Mouse (Mus musculus) intestine, embryonic 16.5 days (tissue): Measurements from ENCODE around the gene Hist1h1t. TPM values are rescaled to one million over a fixed set of nuclear protein-coding genes. Genes with fewer than 3 reads are reported as not detected.
A peak's percentile ranks its signal among the peaks of the same experiment; 100 is the strongest.

Source experiments
- ATAC-seq: fragments of 200-750 bp; cut with Nextera tagmentation; 2 replicates; pipeline ENCODE4 v1.8.0; 2017; ENCODE audit warnings: moderate TSS enrichment, moderate library complexity
- H3K27ac ChIP-seq: fragments of 300-500 bp; sonication (generic); 2 replicates; pipeline ENCODE4 v1.5.1; 2014; ENCODE audit warnings: mild to moderate bottlenecking, low read length
- H3K27me3 ChIP-seq: fragments of 300-500 bp; sonication (generic); replicated peaks from 2 replicates; pipeline ENCODE4 v1.6.1; 2014; ENCODE audit warnings: low read length, control low read depth, mixed read lengths; ENCODE audit not compliant: control insufficient read depth, insufficient read depth
- H3K36me3 ChIP-seq: fragments of 300-500 bp; sonication (generic); 2 replicates; pipeline ENCODE4 v1.6.1; 2014; ENCODE audit warnings: low read length, control low read depth; ENCODE audit not compliant: control insufficient read depth, insufficient read depth
- H3K4me1 ChIP-seq: fragments of 300-500 bp; sonication (generic); 2 replicates; pipeline ENCODE4 v1.6.1; 2014; ENCODE audit warnings: low read length, control low read depth, mixed read lengths; ENCODE audit not compliant: control insufficient read depth, insufficient read depth
- H3K4me2 ChIP-seq: fragments of 300-500 bp; sonication (generic); 2 replicates; pipeline ENCODE4 v1.6.1; 2014; ENCODE audit warnings: low read depth, low read length, control low read depth
- H3K4me3 ChIP-seq: fragments of 300-500 bp; sonication (generic); 2 replicates; pipeline ENCODE4 v1.5.1; 2014; ENCODE audit warnings: mild to moderate bottlenecking, low read length
- H3K9ac ChIP-seq: fragments of 300-500 bp; sonication (generic); 2 replicates; pipeline ENCODE4 v1.6.1; 2014; ENCODE audit warnings: low read depth, low read length
- H3K9me3 ChIP-seq: fragments of 300-500 bp; sonication (generic); 2 replicates; pipeline ENCODE4 v1.6.1; 2016; ENCODE audit warnings: low read length, control low read depth; ENCODE audit not compliant: control insufficient read depth
- WGBS: fragments of 180-500 bp; shearing (Covaris S2); extraction: QIAGEN DNeasy Blood & Tissue Kit; methylation state at CpG from one replicate; pipeline ENCODE4 v1.1.7; 2014; 5-methylcytosine and 5-hydroxymethylcytosine counted together
- polyA plus RNA-seq: library from polyadenylated mRNA; unstranded; fragments of >200 nt; fragmentation: Nextera tagmentation; extraction: Ambion mirVana; gene quantifications from 2 replicates; pipeline ENCODE4 v1.2.1, GENCODE M21; 2015

Gene Hist1h1t
- polyA plus RNA-seq, 1 experiment from 2014 or later: 0.15 TPM

DNA sequence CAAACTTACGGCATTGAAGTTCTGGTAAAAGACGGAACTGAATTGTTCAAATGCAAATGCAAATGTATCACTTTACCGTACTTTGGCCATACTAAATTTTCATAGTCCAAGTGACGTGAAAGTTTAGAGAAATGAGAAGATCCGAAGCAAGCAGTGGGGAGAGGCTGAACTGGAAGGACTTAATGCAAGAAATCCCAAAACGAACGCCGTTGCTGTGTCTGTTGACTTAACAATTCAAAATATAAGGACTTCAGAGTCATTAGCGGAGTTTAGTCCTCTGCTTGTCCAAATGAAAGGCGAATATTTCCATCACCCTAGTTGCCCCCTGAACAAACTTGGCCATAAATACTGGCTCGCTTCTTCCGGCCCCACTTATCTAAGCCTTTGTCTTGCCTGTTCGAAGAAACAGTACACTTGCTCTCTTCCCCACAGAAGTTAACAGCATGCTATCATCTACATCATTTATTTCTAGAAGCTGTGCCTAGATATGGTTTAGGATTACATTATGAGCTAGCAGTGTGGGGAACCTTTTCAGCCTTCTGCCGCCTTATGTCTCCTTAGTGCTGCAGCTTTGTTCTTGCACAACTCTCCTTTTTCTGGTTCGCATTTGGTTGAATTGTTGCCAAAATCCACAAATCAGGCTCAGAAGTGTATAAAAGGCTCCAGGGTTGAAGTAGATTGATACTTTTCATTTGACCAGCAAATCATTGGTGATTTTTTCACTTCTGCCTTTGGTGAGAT is 10.3 kb upstream of the Hist1h1t start:
- H3K27me3 ChIP-seq: no peaks in the 10 kb centered on the region
- peak overlapping the region; percentile 99 for H3K27ac ChIP-seq
- peaks cover 14% of the 10 kb centered on the region for H3K4me1 ChIP-seq
- H3K4me2 ChIP-seq: peak overlapping the region; percentile 64
- no peak for ATAC-seq
- no peaks in the 10 kb centered on the region for H3K9me3 ChIP-seq
- no peaks in the 10 kb centered on the region for H3K36me3 ChIP-seq
- H3K9ac ChIP-seq: peak overlapping the region; percentile 57
- 3% methylated on average over 15 of the region's 15 CpGs for WGBS
- H3K4me3 ChIP-seq: peak overlapping the region; percentile 52

DNA sequence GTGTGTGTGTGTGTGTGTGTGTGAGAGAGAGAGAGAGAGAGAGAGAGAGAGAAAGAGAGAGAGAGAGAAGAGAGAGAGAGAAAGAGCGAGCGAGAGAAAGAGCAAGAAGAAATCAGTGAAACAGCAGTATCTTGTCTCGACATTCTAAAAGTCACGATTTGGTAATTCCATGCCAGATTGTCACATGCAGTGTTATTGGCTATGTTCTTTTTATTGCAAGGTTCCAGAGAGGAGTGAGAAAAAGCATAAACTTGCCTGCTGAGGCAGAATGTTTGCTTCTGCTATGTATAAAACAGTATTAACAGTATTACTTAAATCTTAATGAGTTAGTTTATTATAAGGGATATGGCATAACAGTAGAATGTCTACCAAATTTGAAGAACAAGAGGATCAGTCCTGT is 9.6 kb upstream of the Hist1h1t start:
- no peak for ATAC-seq
- peaks cover 14% of the 10 kb centered on the region for H3K4me1 ChIP-seq
- no peaks in the 10 kb centered on the region for H3K9me3 ChIP-seq
- no peaks in the 10 kb centered on the region for H3K27me3 ChIP-seq
- H3K36me3 ChIP-seq: no peaks in the 10 kb centered on the region
- WGBS: 25% methylated on average over 4 of the region's 4 CpGs
- peak overlapping the region; percentile 57 for H3K9ac ChIP-seq
- peak overlapping the region; percentile 99 for H3K27ac ChIP-seq
- peak overlapping the region; percentile 52 for H3K4me3 ChIP-seq
- peak overlapping the region; percentile 64 for H3K4me2 ChIP-seq

DNA sequence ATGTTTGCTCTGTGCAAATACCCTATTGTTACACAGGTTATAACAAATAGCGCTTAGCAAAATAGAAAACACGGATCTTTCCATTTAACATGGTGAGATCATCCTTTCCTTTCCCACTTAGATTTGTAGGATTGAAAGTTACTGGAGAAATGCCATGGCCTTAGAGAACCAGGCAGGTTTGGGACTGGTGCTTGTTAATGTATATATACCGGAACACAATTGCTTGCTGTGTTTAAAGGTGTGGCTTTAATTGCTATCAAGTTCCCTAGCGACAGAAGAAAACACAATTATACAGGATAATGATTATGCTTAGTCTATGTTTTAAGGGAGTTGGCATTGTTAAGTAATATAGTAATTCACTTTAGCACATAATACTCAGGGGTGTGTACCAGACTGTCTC is 8.4 kb upstream of the Hist1h1t start:
- ATAC-seq: peak; percentile 21
- Histone ChIP-seq H3K4me3 (no peak overlapping the region), H3K27me3 (no peaks in the 10 kb centered on the region), H3K27ac (no peak overlapping the region), H3K9me3 (no peaks in the 10 kb centered on the region), H3K36me3 (no peaks in the 10 kb centered on the region), H3K4me2 (0 out of 2 replicates have a peak overlapping the region, but pooled peaks have one; percentile 7), H3K9ac (no peak overlapping the region), H3K4me1 (peaks cover 12% of the 10 kb centered on the region)
- WGBS: 64% methylated on average over 4 of the region's 4 CpGs

DNA sequence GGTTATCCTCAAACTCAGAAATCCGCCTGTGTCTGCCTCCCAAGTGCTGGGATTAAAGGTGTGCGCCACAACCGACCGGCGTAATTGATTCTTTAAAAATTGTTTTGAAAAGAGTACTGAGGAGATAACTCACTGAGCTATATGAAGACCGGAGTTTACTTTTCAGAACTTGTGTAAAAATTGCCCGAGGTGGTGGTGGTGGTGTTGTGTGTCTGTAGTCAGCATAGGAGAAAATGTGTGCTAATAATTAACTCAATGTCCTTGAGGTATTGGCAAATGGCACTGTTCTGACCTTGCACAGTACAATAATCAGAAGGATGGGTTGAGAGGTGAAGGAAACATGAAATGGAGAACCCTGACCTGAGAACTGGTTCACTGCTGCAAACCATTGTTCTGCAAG is 7.7 kb upstream of the Hist1h1t start:
- no peaks in the 10 kb centered on the region for H3K9me3 ChIP-seq
- H3K4me1 ChIP-seq: peaks cover 5% of the 10 kb centered on the region
- H3K36me3 ChIP-seq: no peaks in the 10 kb centered on the region
- no peaks in the 10 kb centered on the region for H3K27me3 ChIP-seq
- H3K9ac ChIP-seq: no peak overlapping the region
- no peak overlapping the region for H3K4me2 ChIP-seq
- H3K4me3 ChIP-seq: no peak overlapping the region
- peak; percentile 21; the same call in 1 of the 2 replicates for ATAC-seq
- peak overlapping the region; percentile 63 for H3K27ac ChIP-seq
- WGBS: 70% methylated on average over 7 of the region's 7 CpGs

DNA sequence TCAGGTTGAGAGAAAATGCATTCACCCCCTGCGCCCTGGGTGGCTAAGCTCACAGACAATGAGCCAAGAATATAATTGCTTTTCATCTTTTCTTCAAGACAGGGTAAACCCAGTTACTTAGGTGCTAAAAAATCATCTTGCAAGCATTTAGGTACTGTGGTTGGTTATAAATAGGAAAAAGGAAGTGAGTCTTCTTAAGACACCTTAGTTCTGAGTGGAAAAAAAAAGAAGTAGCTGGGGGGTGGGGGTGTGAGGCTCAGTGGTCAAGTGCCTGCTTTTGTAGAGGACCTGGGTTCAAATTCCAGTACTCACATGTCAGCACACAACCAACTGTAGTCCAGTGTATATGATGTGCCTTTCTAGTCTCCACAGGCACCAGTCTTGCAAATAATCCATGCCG is 6.7 kb upstream of the Hist1h1t start:
- ATAC-seq: no peak
- H3K4me3 ChIP-seq: no peak overlapping the region
- no peaks in the 10 kb centered on the region for H3K27me3 ChIP-seq
- 94% methylated on average over 2 of the region's 2 CpGs for WGBS
- H3K27ac ChIP-seq: no peak overlapping the region
- H3K36me3 ChIP-seq: no peaks in the 10 kb centered on the region
- H3K9me3 ChIP-seq: no peaks in the 10 kb centered on the region
- no peak overlapping the region for H3K9ac ChIP-seq
- no peak overlapping the region for H3K4me2 ChIP-seq
- H3K4me1 ChIP-seq: peaks cover 3% of the 10 kb centered on the region

DNA sequence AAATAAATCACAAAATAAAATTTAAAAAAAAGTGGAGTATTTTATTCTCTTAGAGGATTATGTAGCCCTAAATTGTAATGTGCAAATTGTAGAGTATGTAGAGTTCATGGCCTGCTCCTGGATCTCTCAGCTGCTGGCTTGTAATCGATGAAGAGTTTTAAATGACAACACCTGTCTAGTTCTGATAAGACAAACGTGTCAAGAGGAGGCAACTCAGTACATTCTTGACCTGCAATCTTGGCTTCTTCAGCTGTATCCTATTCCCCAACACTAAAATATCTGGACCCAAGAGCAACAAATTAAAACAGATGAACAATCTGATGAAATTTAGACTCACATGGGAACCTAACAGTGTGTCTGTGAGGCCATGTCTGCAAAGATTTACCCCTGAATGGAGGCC is 6.2 kb upstream of the Hist1h1t start:
- no peak overlapping the region for H3K4me3 ChIP-seq
- H3K4me1 ChIP-seq: peaks cover 3% of the 10 kb centered on the region
- no peak for ATAC-seq
- H3K27me3 ChIP-seq: no peaks in the 10 kb centered on the region
- H3K9ac ChIP-seq: no peak overlapping the region
- no peaks in the 10 kb centered on the region for H3K9me3 ChIP-seq
- H3K4me2 ChIP-seq: no peak overlapping the region
- WGBS: 67% methylated on average over 2 of the region's 2 CpGs
- no peak overlapping the region for H3K27ac ChIP-seq
- no peaks in the 10 kb centered on the region for H3K36me3 ChIP-seq

DNA sequence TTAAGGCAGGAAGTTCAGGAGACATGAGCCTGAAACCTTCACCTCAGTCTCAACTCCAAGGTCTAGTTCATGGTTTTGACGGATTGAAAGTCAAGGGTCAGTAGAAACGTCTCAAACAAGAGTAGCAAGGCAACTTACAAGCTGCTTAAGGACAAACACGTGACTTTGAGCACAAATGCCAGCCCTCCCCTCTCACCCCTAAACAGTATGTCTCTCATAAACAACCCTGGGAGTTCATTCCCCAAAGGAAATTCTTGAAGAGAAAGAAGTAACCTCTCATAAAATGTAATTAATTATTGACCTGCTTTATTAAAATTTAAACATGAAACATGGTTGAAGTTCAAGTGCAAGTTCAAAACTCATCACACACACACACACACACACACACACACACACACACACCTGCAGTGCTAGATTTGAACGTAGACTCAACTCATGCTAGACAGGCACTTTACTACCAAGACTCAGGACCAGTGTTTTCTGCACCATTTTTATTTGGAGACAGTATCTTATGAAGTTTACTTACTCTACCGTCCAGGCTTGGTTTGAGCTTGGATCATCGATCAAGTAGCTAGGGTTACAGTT is 1.7 kb upstream of the Hist1h1t start:
- Histone ChIP-seq H3K9me3 (no peaks in the 10 kb centered on the region), H3K27me3 (no peaks in the 10 kb centered on the region), H3K27ac (no peak overlapping the region), H3K9ac (no peak overlapping the region), H3K4me1 (peaks cover 1% of the 10 kb centered on the region; the same call in 1 of the 2 replicates), H3K4me2 (no peak overlapping the region), H3K4me3 (no peak overlapping the region), H3K36me3 (no peaks in the 10 kb centered on the region)
- no peak for ATAC-seq
- WGBS: 75% methylated on average over 6 of the region's 6 CpGs

DNA sequence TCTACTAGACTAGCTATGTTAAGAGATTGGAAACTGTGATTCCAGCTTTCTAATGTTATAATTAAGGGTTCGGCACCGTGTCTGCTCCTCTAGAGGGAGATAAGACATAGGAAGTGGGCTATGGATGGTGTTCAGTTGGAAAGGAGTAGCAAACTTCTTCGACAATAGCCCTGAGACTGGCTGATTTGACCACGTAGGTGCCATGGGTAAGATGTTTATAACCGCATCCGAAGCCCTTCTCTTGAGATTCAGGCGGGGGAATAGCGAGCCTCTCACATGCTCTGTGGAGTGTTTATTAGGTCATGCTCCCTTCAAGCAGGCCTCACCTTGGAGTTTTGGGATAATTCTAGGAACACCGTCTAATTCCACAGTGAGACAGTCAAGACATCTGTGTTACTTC is 658 bp upstream of the Hist1h1t start:
- H3K9ac ChIP-seq: no peak overlapping the region
- no peak overlapping the region for H3K4me3 ChIP-seq
- ATAC-seq: no peak
- H3K27ac ChIP-seq: no peak overlapping the region
- no peaks in the 10 kb centered on the region for H3K36me3 ChIP-seq
- no peaks in the 10 kb centered on the region for H3K9me3 ChIP-seq
- 92% methylated on average over 9 of the region's 9 CpGs for WGBS
- no peak overlapping the region for H3K4me2 ChIP-seq
- no peaks in the 10 kb centered on the region for H3K27me3 ChIP-seq
- H3K4me1 ChIP-seq: peaks cover 3% of the 10 kb centered on the region; the same call in 1 of the 2 replicates

DNA sequence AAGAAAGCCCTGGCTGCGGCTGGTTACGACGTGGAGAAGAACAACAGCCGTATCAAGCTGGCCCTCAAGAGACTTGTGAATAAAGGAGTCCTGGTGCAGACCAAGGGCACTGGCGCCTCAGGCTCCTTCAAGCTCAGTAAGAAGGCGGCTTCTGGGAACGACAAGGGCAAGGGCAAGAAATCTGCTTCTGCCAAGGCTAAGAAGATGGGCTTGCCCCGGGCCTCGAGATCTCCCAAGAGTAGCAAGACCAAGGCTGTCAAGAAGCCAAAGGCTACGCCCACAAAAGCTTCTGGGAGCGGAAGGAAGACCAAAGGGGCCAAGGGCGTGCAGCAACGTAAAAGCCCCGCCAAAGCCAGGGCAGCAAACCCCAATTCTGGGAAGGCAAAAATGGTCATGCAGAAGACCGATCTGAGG is 454 bp downstream of the Hist1h1t start:
- Histone ChIP-seq H3K36me3 (no peaks in the 10 kb centered on the region), H3K9ac (no peak overlapping the region), H3K4me1 (peaks cover 4% of the 10 kb centered on the region; the same call in 1 of the 2 replicates), H3K27ac (no peak overlapping the region), H3K27me3 (no peaks in the 10 kb centered on the region), H3K4me2 (no peak overlapping the region), H3K4me3 (no peak overlapping the region), H3K9me3 (no peaks in the 10 kb centered on the region)
- WGBS: 65% methylated on average over 15 of the region's 15 CpGs
- no peak for ATAC-seq
